Mouse (Mus musculus): Measurements from ENCODE around the gene Zfp296. TPM values are rescaled to one million over a fixed set of nuclear protein-coding genes. Genes with fewer than 3 reads are reported as not detected.

Zfp296 gene
- total RNA-seq, 2 experiments from 2014 or later = 0.50 TPM; not detected in 1

DNA sequence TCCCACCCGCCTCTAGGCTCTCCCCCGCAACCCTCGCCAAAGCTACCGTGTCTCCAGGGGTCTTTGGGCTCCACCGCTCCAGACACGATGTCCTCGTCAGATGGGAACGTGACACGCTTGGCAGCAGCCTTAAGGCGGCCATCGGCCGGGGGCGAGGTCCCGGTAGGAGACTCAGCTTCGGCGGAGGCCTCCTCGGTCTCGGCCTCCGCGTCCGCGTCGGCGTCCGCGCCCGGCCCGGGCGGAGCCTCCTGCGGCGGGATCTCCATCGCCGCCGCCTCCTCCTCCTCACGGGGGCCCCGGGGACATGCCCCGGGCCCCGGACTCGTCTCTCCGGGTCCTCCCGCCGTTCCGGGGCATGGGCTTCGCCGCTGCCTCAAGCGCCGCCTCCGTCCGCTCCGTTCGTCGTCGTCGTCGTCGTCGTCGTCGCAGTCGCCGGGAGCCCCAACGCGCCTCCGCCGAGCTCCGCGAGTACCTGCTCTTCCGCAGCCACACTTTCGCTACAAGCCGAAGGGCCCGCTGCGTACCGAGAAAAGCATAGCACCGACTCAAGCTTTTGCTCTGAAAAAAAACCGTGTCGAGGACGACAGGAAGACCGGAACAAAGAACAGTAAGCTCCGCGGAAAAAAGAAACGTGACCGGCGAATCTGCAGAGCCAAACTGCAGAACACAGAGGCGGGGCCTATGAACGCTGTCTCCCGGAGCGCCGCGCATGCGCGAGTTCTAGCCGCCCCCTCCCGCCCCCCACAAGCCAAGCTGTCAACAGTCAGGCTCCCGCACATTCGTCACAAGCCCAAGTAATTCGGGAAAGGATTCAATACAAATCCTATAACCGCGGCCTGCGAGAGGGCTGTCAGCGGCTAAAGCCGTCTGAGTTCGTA lies 15.1 kb upstream of the Zfp296 start:
- intact Hi-C loops (cut with DNase I) = loop anchor here (1.0 to 5.0 kb wide), 2 partner anchors 11 to 105 kb away; partner anchors contain the start of gene Mark4
- DNase-seq = peak; percentile 90 to 96

DNA sequence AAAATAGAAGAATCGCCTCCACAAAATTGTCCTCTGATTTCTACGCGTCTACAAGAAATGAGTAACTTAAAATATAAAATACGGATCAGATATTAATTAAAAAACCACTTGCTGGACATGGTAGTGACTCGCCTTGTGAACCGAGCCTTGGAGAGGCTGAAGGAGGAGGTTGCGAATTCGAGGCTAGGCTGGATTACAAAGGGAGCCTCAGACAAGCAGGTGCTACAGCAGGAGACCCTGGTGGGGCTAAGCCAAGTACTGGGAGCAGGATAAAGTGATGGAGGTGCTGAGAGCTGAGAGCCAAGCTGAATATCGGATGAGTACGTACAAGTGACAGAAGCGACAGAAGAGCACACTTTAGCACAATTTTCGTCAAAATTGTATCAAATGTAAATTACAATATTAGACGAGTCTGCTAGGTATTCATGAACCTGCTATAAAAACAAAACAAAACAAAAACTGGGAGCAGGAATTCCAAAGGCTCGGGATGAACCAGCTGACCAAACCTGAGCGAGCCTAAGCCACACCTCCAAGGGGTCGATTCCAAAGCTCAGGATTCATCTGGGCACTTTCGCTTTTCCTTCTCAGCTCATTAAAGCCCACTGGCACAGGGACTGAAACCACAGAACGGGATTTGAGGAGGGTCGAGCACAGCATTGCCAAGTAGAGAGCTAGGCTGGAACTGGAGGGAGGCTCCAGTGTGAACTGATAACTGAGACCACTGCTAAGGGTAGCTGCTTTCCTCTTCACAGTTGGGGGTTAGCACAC lies 14.3 kb upstream of the Zfp296 start, which contains the start of gene Ppp1r37:
Gene Ppp1r37 (minus strand): TSS at position 434 of the 768 bp plus-strand sequence.
- intact Hi-C loops (cut with DNase I) = loop anchor here (1.0 to 5.0 kb wide), 2 partner anchors 10 to 106 kb away; partner anchors contain the start of gene Mark4
- DNase-seq = peak in 1 of 2 experiments; percentile 24

DNA sequence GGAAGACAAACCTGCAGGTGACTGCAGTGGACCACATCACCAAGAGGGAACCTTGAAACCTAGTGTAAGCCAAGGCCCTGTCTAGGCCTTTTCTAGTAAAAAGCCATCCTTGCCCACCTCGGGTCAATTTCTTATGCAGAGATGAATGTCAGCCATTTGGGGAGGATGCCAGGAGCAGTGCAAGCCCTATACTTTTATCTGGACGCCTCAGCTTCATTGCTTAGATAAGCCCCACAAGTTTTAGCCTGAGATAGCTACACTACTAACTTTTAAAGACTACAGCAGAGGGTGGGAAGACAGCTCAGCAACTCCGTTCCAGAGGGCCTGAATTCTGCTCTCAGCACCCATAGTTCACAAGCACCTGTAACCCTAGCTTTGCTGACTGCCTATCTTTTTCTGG lies 13.2 kb upstream of the Zfp296 start:
- intact Hi-C loops (cut with DNase I) = loop anchor here (5.0 kb wide), 1 partner anchor 107 kb away; the partner anchor contains the start of gene Mark4
- DNase-seq = no peak

DNA sequence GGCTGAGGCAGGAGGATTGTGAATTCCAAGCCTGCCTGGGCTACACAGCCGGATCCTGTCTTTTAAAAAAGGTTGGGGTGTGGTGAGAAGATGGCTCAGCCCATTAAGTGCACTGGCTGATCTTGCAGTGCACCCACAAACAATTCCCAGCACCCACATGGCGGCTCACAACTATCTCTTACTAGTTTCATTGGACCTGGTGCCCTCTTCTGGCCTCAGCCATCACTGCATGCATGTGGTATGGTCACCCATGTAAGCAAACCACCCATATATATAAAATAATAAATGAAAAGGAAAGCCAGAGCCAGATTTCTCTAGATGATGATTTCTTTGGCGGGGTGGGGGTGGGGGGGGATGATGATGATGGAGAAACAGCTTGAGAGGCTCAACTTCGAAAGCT lies 12.6 kb upstream of the Zfp296 start:
- no peak for DNase-seq
- intact Hi-C loops (cut with DNase I) = loop anchor here (5.0 kb wide), 1 partner anchor 107 kb away; the partner anchor contains the start of gene Mark4

DNA sequence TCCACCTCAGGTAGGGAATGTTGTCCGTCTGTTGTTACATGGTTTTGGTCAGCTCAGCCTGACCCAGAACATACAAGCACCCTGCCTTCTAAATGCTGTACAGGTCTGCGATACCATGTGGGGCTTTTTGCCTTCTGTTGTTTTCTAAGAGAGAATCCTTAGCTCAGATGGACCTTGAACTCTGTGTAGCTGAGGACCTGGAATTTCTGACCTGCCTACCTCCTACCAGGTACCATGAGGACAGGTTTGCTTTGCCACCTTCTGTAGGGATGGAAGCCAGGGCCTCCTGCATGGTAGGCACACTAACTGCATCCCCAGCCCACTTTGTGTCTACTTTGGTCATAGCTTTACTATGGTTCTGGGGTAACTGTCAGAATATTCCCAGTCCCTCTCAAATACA lies 11.3 kb upstream of the Zfp296 start:
- DNase-seq = no peak
- intact Hi-C loops (cut with DNase I) = no loop called here

DNA sequence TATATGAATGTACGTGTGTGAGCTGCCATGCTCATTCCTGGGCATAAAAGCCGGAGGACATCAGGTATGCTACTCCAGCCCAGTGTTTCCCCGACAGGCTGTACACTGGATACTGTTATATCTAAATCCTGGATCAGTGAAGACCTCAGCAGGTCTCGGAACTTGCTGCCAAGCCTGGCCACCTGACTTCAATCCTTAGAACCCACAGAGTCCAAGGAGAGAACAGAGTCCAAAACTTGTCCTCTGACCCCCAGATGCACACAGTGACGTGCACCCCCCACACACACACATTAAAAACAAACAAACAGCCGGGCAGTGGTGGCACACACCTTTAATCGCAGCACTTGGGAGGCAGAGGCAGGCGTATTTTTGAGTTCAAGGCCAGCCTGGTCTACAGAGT lies 9.7 kb upstream of the Zfp296 start:
- intact Hi-C loops (cut with DNase I) = no loop called here
- DNase-seq = no peak

DNA sequence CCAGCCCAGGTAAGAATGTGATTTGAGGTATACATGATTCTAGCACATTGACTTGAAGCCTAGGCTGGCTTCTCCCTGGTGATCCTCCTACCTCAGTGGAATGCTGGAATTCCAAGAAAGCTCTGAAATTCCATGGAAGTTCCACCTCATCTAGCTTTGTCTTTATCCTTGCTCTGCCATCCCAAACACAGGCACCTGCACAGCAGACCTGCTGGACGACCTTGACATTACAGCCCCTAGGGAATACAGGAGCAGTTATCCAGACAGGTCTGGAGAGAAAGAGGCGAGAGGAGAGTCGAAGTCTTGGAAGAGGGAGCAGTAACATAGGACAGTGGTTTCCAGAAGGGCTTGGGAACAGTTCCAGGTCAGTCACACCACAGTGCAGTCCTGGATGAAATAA lies 7.4 kb upstream of the Zfp296 start:
- intact Hi-C loops (cut with DNase I) = no loop called here
- no peak for DNase-seq

DNA sequence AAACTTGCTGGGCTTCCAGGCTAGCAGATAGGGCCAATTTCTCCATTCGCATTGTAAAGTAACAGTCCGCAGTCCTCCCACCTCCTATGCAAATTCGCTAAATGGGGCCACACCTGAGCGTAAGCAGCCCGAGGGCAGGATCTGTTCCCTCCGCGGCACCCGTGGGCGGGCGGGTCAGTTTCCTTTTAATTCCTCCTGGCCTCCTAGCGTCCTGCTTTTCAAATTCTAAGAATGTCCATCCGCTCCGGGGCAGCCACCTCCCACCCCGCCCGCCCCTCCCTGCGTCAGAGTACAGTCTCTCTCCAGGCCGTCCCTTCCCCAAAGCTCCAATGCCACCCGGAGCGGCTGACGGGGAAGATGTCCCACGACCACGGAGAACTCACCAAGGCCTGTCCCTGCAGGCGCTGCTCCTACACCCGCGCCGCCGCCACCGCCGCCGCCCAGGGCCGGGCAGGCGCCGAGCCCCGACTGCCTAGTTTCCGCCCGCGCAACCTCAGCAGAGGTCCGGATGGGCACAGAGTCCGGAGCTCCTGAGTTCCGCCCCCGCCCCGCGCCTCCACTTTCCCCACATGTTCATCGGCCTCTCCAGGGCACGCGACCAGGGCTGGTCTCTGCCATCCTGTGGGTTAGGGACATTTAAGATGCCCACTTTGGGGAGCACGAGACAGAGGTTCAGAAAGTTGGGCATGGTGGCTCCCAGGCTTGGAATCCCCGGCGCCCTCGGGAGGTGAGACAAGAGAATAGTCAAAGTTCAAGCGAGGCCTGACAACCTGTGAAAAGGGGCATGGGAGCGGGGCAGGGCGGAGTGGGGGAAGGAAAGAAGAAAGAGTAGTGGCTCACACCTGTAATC lies 3.9 kb upstream of the Zfp296 start:
- intact Hi-C loops (cut with DNase I) = loop anchor here (1.0 to 2.0 kb wide), 2 partner anchors 11 to 66 kb away; no protein-coding TSS in a partner anchor
- DNase-seq = peak; percentile 86 to 92

DNA sequence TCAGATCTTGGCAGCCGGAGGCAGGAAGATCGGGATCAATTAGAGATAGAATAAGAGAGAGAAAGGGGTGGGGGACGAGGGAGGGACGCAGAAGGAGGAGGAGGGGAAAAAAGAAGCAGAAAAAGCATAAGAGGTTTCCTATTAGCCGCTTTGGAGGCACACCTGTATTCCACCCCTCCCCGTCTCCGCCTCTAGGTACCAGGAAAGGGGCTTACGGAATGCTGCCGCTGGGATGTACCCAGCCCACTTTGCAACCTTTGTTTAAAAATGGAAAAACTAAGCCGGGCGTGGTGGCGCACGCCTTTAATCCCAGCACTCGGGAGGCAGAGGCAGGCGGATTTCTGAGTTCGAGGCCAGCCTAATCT lies 3.3 kb upstream of the Zfp296 start:
- DNase-seq = no peak
- intact Hi-C loops (cut with DNase I) = loop anchor here (1.0 to 2.0 kb wide), 2 partner anchors 11 to 67 kb away; no protein-coding TSS in a partner anchor

DNA sequence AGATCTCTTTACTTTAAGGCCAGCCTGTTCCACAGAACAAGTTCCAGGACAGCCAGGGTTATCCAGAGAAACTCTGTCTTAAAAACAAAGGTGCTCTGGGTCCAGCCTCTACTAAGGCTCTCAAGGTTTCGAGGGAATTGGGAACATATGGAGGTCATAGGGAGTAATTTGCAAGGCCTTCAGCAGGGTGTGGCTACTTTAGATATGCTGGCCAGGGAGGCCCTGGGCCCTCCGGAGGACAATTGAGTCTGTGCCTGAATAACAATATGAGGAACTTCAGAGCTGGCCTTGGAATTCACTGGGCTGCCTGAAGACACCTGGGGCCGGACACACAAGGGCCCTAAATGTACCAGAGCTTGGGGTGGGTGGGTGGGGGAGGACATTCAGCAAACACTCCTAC lies 1.5 kb upstream of the Zfp296 start:
- no peak for DNase-seq
- intact Hi-C loops (cut with DNase I) = no loop called here

DNA sequence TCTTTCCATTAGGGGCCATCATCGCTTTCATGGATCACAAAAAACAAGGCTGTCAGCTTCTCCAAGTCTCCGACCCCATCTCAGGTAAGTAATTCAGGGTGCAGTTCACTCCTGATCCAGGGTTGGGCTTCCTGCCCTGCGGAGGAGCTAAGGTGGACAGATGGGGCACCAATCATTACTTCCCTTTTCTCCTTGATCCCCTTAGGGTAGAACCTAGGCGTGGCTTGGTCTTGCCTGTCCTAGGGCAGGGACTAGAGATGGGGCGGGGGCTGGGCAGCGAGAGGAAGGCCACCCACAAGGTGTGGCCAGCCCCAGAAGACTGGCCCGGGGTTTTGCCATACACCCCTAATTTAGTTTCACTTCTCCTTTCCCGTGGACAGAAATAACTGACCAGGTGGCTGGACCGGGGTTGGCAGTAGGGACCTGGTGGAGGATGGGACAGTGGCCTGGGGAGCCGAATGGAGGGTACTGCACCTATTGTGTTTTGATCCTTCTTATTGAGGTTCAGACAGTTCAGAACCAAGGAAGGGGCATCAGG lies 859 bp downstream of the Zfp296 start:
- intact Hi-C loops (cut with DNase I) = no loop called here
- no peak for DNase-seq

DNA sequence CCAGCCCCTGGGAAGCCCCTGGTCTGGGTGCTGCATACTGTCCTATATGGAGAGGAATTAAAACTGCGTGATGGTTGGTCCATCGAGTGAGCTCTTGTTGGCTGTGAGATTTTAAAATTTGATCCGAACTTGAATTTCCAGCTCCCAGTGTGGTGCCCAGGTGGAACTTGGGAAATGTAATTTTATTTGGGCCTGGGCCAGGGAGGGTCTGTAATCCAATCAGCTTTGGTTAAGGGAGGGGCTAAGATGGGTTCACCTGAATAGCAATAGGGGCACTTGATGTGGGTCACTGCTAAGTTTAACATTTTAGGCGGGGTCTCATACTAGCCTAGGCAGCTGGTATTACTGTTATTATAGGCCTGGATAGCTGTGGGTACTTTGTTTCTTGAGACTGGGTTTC lies 1.3 kb downstream of the Zfp296 start:
- intact Hi-C loops (cut with DNase I) = no loop called here
- DNase-seq = no peak

DNA sequence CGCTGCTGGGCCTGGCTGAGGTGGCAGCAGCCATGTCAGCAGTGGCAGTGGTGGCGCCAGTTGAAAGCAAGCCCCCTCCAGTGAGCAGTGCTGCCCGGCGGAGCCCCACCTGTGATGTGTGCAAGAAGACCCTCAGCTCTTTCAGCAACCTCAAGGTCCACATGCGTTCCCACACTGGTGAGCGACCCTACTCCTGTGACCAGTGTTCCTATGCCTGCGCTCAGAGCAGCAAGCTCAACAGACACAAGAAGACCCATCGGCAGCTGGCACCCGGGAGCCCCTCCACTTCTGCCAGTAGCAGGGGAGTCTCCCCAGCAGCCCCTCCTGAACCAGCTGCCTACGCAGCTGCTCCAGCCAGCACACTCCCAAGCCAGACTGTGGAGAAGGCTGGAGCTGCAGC lies 2.7 kb downstream of the Zfp296 start:
- no peak for DNase-seq
- intact Hi-C loops (cut with DNase I) = no loop called here

DNA sequence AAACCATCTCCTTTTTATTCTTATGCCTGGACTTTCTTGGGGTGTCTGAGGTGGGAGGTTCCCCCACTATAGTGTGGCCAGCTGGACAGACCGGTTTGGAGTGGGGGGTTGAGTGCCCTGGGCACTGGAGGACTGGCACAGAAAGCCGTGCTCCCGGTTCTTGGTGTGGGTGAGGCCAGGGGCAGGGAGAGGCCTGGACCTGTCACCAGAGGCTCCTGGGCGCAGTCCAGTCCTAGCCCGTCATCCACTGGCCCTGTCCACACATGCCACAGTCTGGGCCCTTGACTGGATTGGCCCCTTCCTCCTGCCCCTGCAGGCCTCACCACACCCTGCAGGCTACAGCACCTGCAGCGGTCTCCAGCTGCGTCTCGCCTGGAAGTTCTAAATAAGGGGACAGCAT lies 3.5 kb downstream of the Zfp296 start:
- DNase-seq = no peak
- intact Hi-C loops (cut with DNase I) = no loop called here

DNA sequence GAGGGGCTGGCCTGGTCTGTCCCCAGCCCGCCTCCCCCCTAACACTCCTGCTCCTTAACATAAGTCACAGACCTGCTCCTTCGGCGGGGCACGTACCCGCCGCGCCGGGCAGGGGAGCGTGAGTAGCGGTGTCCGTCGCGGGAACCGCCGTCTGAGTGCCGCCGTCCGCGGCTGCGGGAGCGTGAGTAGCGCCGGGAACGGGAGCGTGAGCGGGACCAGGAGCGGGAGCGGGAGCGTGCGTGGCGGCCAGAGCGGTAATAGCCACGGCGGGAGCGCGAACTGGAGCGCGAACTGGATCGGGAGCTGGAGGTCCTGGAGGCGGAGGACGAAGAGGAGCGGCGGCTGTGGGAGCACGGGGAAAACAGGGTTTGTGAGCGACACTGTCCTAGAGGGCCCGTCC lies 9.2 kb downstream of the Zfp296 start:
- intact Hi-C loops (cut with DNase I) = no loop called here
- DNase-seq = no peak

DNA sequence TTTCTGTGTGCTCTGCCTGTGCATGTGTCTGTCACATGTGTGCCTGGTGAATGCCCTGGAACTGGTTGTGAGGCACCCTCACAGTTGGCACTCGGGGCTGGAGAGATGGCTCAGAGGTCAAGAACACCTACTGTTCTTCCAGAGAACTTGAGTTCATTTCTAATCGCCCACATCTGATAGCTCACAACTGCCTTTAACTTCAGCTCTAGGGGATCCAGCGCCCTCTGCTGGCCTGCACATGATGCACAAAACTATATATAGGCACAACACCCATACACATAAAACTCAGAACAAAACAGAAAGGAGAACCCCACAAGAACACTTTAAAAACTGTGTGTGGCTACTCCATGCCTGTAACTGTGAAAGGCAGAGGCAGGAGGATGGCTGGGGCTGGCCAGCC lies 12.1 kb downstream of the Zfp296 start:
- DNase-seq = peak; percentile 37 to 57
- intact Hi-C loops (cut with DNase I) = no loop called here

DNA sequence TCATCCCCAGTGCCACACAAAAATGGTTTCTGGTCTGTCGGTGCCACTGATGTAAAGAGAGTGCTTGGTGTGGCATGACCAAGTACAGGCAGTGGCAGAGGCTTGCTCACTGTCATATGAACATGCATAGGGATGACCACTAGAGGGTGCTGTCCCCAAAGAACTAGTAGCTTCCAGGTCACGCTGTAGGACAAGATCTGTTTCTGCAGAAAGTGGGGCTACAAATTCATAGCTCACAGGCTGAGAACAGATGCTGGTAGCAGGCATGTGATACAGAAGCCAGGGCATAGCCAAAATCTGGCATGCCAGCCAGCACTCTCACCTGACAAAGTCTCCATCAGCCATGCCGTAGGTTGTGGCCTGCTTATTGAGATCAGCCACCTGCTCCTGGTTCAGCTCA lies 12.8 kb downstream of the Zfp296 start:
- intact Hi-C loops (cut with DNase I) = loop anchor here (2.0 to 5.0 kb wide), 2 partner anchors 29 to 183 kb away; no protein-coding TSS in a partner anchor
- DNase-seq = peak; percentile 69 to 74

DNA sequence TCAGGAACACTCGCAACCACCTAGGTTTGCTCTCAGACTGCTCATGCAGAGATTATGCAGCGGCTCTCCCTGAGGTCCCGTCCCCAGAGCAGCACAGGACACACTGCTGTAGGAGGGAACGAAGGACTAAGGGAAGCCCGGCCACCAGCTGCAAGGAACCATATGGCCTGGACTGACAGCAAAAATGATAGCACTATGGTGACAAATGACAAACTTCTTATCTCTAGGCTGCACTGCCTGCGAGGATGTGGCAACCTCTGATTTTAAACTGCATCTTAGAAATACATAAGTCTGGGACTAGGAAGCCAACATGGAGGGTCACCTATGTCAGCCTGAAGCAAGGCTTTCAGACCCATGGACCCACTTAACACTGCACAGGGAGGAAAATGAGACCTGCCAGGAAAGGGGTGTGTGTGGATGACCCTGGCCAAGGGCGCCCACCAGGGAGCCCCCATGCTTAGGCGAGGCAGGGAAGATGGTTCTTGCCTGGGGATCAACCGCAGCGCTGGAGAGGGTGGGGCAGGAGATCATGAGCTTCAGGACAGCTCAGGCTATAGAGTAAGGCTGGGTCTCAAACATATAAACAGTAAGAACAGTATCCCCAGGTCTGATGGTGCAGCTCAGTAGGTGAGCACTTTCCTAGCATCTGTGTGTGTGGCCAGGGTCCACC lies 16.1 kb downstream of the Zfp296 start:
- intact Hi-C loops (cut with DNase I) = loop anchor here (5.0 kb wide), 1 partner anchor 186 kb away; no protein-coding TSS in a partner anchor
- no peak for DNase-seq

DNA sequence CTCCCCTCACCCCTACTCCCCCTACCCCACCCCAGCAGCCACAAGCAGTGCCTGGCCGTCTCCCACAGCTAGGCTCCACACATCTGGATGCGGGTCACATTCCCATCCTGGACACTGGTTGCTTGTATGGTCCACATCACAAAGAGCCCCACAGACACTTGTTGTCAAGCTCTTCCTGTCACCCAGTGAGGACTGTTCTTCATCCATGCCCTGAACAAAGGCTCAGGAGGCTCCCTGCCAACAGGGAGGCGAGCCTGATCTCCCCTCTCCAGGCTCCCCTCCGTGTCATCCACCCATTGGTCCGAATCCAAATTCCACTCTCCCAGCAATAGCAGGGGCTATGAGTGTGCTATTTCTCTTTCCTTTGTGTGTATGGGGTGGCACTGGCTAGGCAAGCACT lies 23.5 kb downstream of the Zfp296 start:
- no peak for DNase-seq

More for the DNA sequence above, 23.5 kb downstream of the Zfp296 start:
- intact Hi-C loops (cut with DNase I) = no loop called here

Data from heart, postnatal 36 days (tissue).